Mouse (Mus musculus): Measurements from ENCODE around the gene Akr1cl. TPM values are rescaled to one million over a fixed set of nuclear protein-coding genes. Genes with fewer than 3 reads are reported as not detected.

Akr1cl gene
- polyA plus RNA-seq, 1 experiment from 2014 or later, result not detected

- Histone ChIP-seq H3K27ac (no peak overlapping the region), H3K4me1 (replicated peaks) (no peaks in the 10 kb centered on the region), H3K4me2 (no peak overlapping the region), H3K9ac (no peak overlapping the region), H3K9me3 (replicated peaks) (no peaks in the 10 kb centered on the region), H3K4me3 (replicated peaks) (no peak overlapping the region), H3K27me3 (no peaks in the 10 kb centered on the region), H3K36me3 (no peaks in the 10 kb centered on the region)
- ATAC-seq (ENCODE audit: low read depth), result no peak
- peak; percentile 9 for DNase-seq
- WGBS (ENCODE audit: insufficient replicate concordance), result 32% methylated on average over 7 of the region's 7 CpGs
Measured at GRCm38 (mm10) chr1:64986120-64986519, 46.4 kb downstream of the Akr1cl start.

- Histone ChIP-seq H3K4me3 (replicated peaks) (no peak overlapping the region), H3K27me3 (no peaks in the 10 kb centered on the region), H3K27ac (no peak overlapping the region), H3K4me1 (replicated peaks) (no peaks in the 10 kb centered on the region), H3K9me3 (replicated peaks) (no peaks in the 10 kb centered on the region), H3K4me2 (no peak overlapping the region), H3K9ac (no peak overlapping the region), H3K36me3 (no peaks in the 10 kb centered on the region)
- DNase-seq, result no peak
- ATAC-seq (ENCODE audit: low read depth), result no peak
- WGBS (ENCODE audit: insufficient replicate concordance), result 39% methylated on average over 3 of the region's 3 CpGs
Measured at GRCm38 (mm10) chr1:64983247-64983646, 49.3 kb downstream of the Akr1cl start.

DNA sequence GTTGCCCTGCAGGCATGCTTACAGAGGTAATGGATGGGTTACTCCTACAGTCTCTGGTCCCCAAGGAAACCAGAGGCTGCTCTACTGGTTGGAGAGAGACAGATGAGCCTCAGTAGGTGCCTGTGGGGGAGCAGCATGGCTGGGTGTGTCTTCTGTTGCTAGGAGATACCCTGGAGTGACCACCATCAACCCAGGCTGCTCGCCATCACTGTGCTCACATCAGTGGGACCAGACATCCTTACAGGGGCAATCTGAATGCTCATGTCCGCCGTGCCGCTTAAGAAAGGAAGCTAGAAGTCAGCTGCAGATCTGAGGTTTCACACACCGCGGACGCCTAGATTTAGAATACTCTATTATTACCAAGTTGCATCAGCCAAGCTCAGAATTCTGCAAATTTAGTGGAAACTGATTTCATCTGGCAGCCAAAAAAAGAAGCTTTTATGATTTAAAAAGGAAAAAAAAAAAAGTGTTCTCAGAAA, 54.2 kb downstream of the Akr1cl start:
- no peak for DNase-seq
- no peak for ATAC-seq (ENCODE audit: low read depth)
- no peaks in the 10 kb centered on the region for H3K27me3 ChIP-seq
- no peak overlapping the region for H3K27ac ChIP-seq
- no peaks in the 10 kb centered on the region for H3K4me1 ChIP-seq (replicated peaks)
- H3K4me2 ChIP-seq, result no peak overlapping the region
- H3K9ac ChIP-seq, result no peak overlapping the region
- no peaks in the 10 kb centered on the region for H3K36me3 ChIP-seq
- H3K4me3 ChIP-seq (replicated peaks), result no peak overlapping the region
- no peaks in the 10 kb centered on the region for H3K9me3 ChIP-seq (replicated peaks)
- 55% methylated on average over 7 of the region's 7 CpGs for WGBS (ENCODE audit: insufficient replicate concordance)

DNA sequence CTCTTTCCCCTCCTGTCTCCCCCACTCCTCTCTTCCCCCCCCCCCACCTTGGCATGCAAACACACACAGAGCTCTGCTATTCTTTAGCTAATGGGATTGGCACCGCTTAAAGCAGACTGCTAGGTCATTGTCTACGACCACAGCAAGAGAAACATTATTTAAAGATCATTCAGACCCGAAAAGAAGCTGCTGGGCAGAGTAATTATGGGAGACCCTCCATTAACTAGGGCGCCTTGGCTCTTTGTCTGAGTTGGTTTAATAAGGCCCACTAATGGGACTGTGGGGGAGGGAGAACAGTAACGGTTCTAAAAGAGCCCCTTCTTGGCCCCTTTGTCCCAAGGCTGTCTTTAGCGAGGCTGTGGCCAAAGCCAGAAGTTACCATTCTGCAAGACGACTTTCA, 57.2 kb downstream of the Akr1cl start:
- Histone ChIP-seq H3K27ac (no peak overlapping the region), H3K4me3 (replicated peaks) (no peak overlapping the region), H3K9me3 (replicated peaks) (no peaks in the 10 kb centered on the region), H3K4me2 (no peak overlapping the region), H3K4me1 (replicated peaks) (no peaks in the 10 kb centered on the region), H3K27me3 (no peaks in the 10 kb centered on the region), H3K36me3 (no peaks in the 10 kb centered on the region), H3K9ac (no peak overlapping the region)
- ATAC-seq (ENCODE audit: low read depth) (no peak), DNase-seq (no peak)
- WGBS (ENCODE audit: insufficient replicate concordance), result 56% methylated on average over 7 of the region's 7 CpGs

DNA sequence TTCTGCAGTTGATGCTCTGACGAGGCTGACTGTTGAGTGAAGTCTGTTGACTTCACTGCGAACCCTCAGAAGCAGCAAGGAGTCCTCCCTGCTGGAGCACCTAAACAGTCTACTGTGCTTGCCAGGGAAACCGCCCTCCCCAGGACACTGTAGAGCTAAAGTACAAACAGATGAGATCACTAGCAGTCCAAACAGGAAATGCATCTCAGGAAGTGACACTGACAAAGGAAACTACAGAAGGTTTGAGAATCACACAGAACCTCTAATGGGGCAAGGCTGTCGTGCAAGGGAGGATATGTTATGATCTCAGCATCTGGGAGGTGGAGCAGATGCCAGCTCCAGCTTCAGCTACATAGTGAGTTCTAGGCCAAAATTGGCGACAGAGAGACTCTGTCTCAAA, 61.9 kb downstream of the Akr1cl start:
- Histone ChIP-seq H3K9ac (no peak overlapping the region), H3K27me3 (no peaks in the 10 kb centered on the region), H3K4me3 (replicated peaks) (no peak overlapping the region), H3K9me3 (replicated peaks) (no peaks in the 10 kb centered on the region), H3K27ac (no peak overlapping the region), H3K4me2 (no peak overlapping the region), H3K36me3 (no peaks in the 10 kb centered on the region), H3K4me1 (replicated peaks) (no peaks in the 10 kb centered on the region)
- ATAC-seq (ENCODE audit: low read depth) (no peak), DNase-seq (no peak)
- 39% methylated on average over 5 of the region's 5 CpGs for WGBS (ENCODE audit: insufficient replicate concordance)

Other genes with a start within 250 kb of the Akr1cl start
- gene Plekhm3, start 75.9 kb downstream of the Akr1cl start, polyA plus RNA-seq (2015; fragmentation: Nextera tagmentation; extraction: Ambion mirVana), result 2.0 and 2.1 TPM in 2 replicates
- gene Cryge, start 18.4 kb upstream of the Akr1cl start, polyA plus RNA-seq (2015; fragmentation: Nextera tagmentation; extraction: Ambion mirVana), result not detected in 2 replicates
- gene Crygd, start 30.7 kb upstream of the Akr1cl start, polyA plus RNA-seq (2015; fragmentation: Nextera tagmentation; extraction: Ambion mirVana), result not detected in 2 replicates
- not detected in 2 replicates for gene Crygc, start 40.9 kb upstream of the Akr1cl start, polyA plus RNA-seq (2015; fragmentation: Nextera tagmentation; extraction: Ambion mirVana)
- gene Crygb, start 49.5 kb upstream of the Akr1cl start, polyA plus RNA-seq (2015; fragmentation: Nextera tagmentation; extraction: Ambion mirVana), result not detected in 2 replicates
- not detected in 2 replicates for gene Cryga, start 70.6 kb upstream of the Akr1cl start, polyA plus RNA-seq (2015; fragmentation: Nextera tagmentation; extraction: Ambion mirVana)
- gene Gm28845, start 86.8 kb upstream of the Akr1cl start, polyA plus RNA-seq (2015; fragmentation: Nextera tagmentation; extraction: Ambion mirVana), result not detected in 2 replicates
- 0.29 and 0.45 TPM in 2 replicates for gene D630023F18Rik, start 90.5 kb upstream of the Akr1cl start, polyA plus RNA-seq (2015; fragmentation: Nextera tagmentation; extraction: Ambion mirVana)
- gene Idh1, start 153.7 kb upstream of the Akr1cl start, polyA plus RNA-seq (2015; fragmentation: Nextera tagmentation; extraction: Ambion mirVana), result 83.9 and 100 TPM in 2 replicates
- 4.1 and 6.1 TPM in 2 replicates for gene Pikfyve, start 153.9 kb upstream of the Akr1cl start, polyA plus RNA-seq (2015; fragmentation: Nextera tagmentation; extraction: Ambion mirVana)
- not detected in 2 replicates for gene Pth2r, start 249.3 kb upstream of the Akr1cl start, polyA plus RNA-seq (2015; fragmentation: Nextera tagmentation; extraction: Ambion mirVana)